Mouse (Mus musculus): ENCODE results near the gene Cfi. TPM values are rescaled to one million over a fixed set of nuclear protein-coding genes. Genes with fewer than 3 reads are reported as not detected.

The Cfi gene
- polyA plus RNA-seq, 1 experiment from 2014 or later, result 0.92 TPM

DNA sequence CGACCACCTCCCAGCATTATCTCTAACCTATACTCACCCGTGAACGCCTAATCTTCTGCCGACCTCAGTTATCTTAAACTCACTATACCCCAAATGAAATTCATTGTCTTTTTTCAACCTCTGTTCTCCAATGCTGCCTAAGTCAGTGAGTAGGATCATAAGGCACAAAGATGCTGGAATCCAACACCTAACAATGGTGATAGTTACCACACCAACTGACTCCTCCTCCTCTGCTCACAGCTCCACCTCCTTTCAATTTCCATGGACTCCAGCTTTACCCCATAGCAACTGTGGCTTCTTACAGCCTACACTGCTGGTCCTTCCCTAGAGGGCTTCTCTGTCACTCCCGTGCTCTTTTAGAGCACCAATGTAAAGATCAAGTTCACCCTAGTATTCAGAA is 8.0 kb upstream of the Cfi start:
- Histone ChIP-seq H3K4me2 (replicated peaks) (no peak overlapping the region), H3K27me3 (no peaks in the 10 kb centered on the region), H3K9ac (no peak overlapping the region), H3K4me1 (peaks cover 9% of the 10 kb centered on the region), H3K36me3 (peaks cover 31% of the 10 kb centered on the region), H3K9me3 (replicated peaks) (no peaks in the 10 kb centered on the region), H3K27ac (no peak overlapping the region), H3K4me3 (no peak overlapping the region)
- ATAC-seq (ENCODE audit: low FRiP score), result no peak
- 97% methylated on average over 5 of the region's 5 CpGs for WGBS

DNA sequence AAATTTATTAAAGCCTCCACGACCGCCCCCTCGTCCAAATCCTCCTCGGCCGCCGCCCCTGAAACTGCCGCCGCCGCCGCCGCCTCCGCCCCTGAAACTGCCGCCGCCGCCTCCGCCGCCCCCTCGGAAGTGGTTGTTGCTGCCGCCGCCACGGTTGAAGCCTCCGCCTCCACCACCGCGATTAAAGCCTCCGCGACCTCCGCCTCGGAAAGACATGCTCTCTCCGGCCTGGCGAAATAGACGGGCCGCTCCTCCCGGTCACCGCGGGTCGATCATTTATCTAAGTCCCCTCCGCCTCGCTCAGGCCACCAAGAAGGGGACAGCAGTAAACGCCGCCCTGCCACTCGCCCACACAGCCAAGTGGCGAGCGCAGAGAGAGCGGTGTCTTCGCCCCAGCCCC is 5.1 kb upstream of the Cfi start:
- Histone ChIP-seq H3K4me3 (peak overlapping the region; percentile 90), H3K9me3 (replicated peaks) (no peaks in the 10 kb centered on the region), H3K4me2 (replicated peaks) (peak overlapping the region; percentile 64), H3K27me3 (no peaks in the 10 kb centered on the region), H3K36me3 (peaks cover 10% of the 10 kb centered on the region; the same call in 1 of the 2 replicates), H3K4me1 (peaks cover 9% of the 10 kb centered on the region), H3K27ac (peak overlapping the region; percentile 93), H3K9ac (peak overlapping the region; percentile 76)
- ATAC-seq (ENCODE audit: low FRiP score), result no peak
- under 1% methylated on average over 45 of the region's 45 CpGs for WGBS

DNA sequence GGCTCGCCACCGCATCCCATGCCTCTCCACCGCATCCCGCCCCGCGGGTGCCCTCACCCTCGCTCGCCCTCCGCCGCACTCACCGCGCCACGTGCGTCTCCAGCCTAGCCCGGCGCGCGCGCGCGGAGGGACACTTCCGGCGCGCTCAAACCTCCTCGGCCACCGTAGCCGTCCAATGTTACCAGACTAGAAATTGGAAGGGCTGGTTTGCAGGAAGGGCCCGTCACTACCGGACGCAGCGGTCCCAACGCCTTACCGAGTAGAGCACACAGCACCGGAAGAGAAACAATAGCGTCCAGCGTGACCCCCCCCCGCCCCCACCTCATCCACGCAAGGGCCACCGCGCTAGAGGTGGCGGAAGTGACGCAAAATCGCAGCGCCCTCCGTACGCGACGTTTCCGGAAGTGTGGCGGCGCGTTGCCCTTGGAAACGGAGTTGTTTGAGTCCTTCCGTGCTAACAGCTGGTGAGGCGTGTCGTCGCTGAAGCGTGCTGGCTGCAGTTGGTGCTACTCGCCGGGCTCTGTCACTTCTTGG is 4.6 kb upstream of the Cfi start, which contains the start of gene Gar1:
Gene Gar1 (minus strand): TSS at position 362 of the 534 bp plus-strand sequence.
- Histone ChIP-seq H3K9me3 (replicated peaks) (no peaks in the 10 kb centered on the region), H3K27me3 (no peaks in the 10 kb centered on the region), H3K36me3 (peaks cover 5% of the 10 kb centered on the region; the same call in 1 of the 2 replicates), H3K4me1 (peaks cover 11% of the 10 kb centered on the region), H3K9ac (peak within 1 kb of the TSS; percentile 76), H3K4me2 (replicated peaks) (peak within 1 kb of the TSS; percentile 64), H3K27ac (peak within 1 kb of the TSS; percentile 93), H3K4me3 (peak within 1 kb of the TSS; percentile 90)
- peak; percentile 95 for ATAC-seq (ENCODE audit: low FRiP score)
- under 1% methylated on average over 60 of the region's 60 CpGs for WGBS

DNA sequence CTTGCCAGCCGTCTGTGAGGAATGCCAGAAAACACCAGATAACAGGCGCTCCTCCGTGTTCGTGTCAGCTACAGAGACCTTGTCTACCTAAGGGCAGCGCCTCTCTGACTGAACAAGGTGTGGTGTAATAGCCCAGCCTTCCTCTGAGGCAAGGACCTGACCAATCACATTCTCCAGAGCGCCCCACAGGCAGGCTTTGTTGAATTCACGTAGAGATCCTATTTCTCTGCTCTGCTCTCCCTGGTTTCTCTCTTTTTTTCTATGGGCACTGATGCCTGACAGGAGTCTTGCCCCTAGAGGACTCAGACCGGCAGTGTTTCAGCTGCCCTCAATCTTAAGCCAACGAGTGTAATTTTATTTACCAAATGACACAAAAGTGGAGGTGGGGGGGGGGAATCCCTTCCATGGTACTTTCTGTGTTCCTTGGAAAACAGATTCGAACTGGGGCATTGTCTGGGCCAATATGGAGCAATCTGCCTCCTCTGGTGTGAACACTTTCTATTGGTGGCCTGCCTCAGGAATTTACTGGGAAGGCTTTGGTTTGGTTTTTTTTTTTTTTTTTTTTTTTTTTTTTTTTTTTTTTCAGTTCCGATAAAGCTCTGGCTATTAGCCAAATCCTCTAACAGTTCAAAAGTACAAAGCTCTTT is 490 bp downstream of the Cfi start:
- ATAC-seq (ENCODE audit: low FRiP score), result no peak
- no peaks in the 10 kb centered on the region for H3K36me3 ChIP-seq
- no peak overlapping the region for H3K9ac ChIP-seq
- H3K4me1 ChIP-seq, result peaks cover 4% of the 10 kb centered on the region; the same call in 1 of the 2 replicates
- no peak overlapping the region for H3K4me3 ChIP-seq
- 19% methylated on average over 11 of the region's 11 CpGs for WGBS
- no peaks in the 10 kb centered on the region for H3K9me3 ChIP-seq (replicated peaks)
- no peak overlapping the region for H3K27ac ChIP-seq
- H3K4me2 ChIP-seq (replicated peaks), result 0 out of 2 replicates have a peak overlapping the region, but pooled peaks have one; percentile 13
- H3K27me3 ChIP-seq, result no peaks in the 10 kb centered on the region

DNA sequence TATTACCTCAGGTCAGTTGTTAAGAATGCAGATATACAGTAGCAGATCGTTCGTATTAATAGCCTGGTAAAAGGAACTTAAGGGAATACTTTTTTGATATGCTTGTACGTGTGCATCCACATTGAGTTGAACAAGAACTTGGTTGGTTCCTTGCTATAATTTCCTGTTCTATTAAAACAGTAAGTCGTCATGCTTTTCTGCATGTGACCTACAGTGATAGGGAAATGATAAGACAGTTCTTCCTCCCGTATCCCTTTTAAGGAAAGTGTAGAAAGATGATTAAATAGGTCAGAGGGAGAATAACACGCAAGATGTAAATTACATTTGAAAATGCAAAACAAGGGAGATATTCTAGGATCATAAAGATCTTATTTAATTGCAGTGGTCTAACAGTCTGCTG is 1.3 kb downstream of the Cfi start:
- WGBS, result 89% methylated on average over 6 of the region's 6 CpGs
- no peaks in the 10 kb centered on the region for H3K36me3 ChIP-seq
- no peaks in the 10 kb centered on the region for H3K27me3 ChIP-seq
- no peak overlapping the region for H3K9ac ChIP-seq
- no peaks in the 10 kb centered on the region for H3K9me3 ChIP-seq (replicated peaks)
- no peak overlapping the region for H3K4me2 ChIP-seq (replicated peaks)
- no peak overlapping the region for H3K27ac ChIP-seq
- no peak for ATAC-seq (ENCODE audit: low FRiP score)
- no peak overlapping the region for H3K4me3 ChIP-seq
- peaks cover 4% of the 10 kb centered on the region; the same call in 1 of the 2 replicates for H3K4me1 ChIP-seq

DNA sequence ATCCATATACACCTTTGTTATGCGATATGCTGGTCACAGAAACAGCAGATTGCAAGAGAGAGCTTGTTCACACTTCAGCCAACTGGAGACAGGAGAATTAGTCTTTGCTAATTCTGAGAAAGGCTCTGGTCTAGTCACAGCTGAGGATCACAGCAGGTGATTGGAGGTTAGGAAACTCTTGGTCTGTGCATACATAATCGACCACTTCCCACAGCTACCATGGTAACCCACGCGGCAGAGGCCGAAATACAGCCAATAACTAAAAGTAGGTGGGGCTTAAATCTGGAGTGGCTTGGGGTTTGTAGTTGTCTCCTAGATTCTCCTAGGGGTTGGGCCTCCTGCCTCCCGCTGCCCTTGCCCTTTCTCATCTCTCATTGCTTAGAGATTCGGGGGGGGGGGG is 2.3 kb downstream of the Cfi start:
- no peak overlapping the region for H3K27ac ChIP-seq
- WGBS, result 48% methylated on average over 7 of the region's 7 CpGs
- no peak overlapping the region for H3K4me3 ChIP-seq
- H3K36me3 ChIP-seq, result no peaks in the 10 kb centered on the region
- no peaks in the 10 kb centered on the region for H3K9me3 ChIP-seq (replicated peaks)
- H3K27me3 ChIP-seq, result no peaks in the 10 kb centered on the region
- peaks cover 4% of the 10 kb centered on the region; the same call in 1 of the 2 replicates for H3K4me1 ChIP-seq
- H3K9ac ChIP-seq, result no peak overlapping the region
- no peak for ATAC-seq (ENCODE audit: low FRiP score)
- H3K4me2 ChIP-seq (replicated peaks), result no peak overlapping the region

DNA sequence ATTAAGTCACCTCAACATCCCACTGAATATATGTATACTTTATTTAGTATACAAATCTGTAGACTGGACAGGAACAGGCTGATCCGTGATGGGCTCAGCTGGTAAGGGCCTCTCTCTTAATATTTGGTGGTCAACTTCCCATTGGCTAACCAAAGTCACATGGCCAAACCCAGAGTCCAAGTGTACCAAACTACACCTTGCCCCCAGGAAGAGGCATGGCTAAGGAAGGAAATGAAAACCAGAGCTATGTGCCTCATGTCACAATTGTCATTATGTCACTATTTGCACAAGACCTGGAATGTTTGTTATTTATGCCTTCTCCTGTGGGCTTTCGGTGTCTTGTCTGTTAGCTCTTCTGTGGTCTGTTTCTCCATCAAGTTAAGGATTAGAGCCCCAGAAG is 10.2 kb downstream of the Cfi start:
- Histone ChIP-seq H3K4me1 (no peaks in the 10 kb centered on the region), H3K9ac (no peak overlapping the region), H3K4me3 (no peak overlapping the region), H3K9me3 (replicated peaks) (no peaks in the 10 kb centered on the region), H3K27me3 (no peaks in the 10 kb centered on the region), H3K27ac (no peak overlapping the region), H3K36me3 (no peaks in the 10 kb centered on the region), H3K4me2 (replicated peaks) (no peak overlapping the region)
- WGBS, result 92% methylated on average over 2 of the region's 2 CpGs
- ATAC-seq (ENCODE audit: low FRiP score), result no peak

DNA sequence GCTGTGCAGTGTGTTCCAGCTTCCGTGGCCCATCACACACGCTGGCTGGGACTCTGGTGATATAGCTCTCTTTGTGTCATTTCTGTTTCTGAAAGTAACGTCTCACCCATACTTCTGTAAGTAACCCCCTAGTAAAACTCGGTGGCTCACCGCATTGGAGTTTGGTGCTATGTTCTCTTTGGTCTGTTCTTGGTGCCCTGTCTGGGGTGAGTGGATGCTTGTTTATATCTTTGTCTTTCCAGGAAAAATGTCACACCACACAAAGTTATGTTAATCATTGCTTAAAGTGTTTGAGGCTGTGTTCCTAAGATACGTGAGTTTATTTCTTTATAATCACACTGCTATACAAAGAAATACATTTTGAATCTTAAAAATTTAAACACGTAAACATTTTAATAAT is 11.2 kb downstream of the Cfi start:
- Histone ChIP-seq H3K9me3 (replicated peaks) (no peaks in the 10 kb centered on the region), H3K4me1 (no peaks in the 10 kb centered on the region), H3K9ac (no peak overlapping the region), H3K4me3 (no peak overlapping the region), H3K36me3 (no peaks in the 10 kb centered on the region), H3K27me3 (no peaks in the 10 kb centered on the region), H3K4me2 (replicated peaks) (no peak overlapping the region), H3K27ac (no peak overlapping the region)
- WGBS, result 85% methylated on average over 7 of the region's 7 CpGs
- ATAC-seq (ENCODE audit: low FRiP score), result no peak

DNA sequence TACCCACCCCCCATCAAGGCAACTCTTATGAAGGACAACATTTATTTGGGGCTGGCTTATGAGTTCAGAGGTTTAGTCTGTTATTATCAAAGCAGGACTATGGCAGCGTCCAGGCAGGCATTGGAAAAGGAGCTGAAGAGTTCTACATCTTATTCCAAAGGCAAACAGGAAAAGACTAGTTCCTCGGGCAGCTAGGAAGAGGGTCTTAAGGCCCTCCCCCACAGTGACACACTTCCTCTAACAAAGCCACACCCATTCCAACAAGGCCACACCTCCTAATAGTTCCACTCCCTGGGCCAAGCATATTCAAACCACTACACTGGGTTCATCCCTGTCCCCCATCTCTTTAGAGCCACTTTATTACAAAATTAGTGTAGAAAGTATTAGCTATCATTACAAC is 26.9 kb downstream of the Cfi start:
- 73% methylated on average over 2 of the region's 2 CpGs for WGBS
- no peak overlapping the region for H3K4me3 ChIP-seq
- H3K4me2 ChIP-seq (replicated peaks), result no peak overlapping the region
- H3K27me3 ChIP-seq, result no peaks in the 10 kb centered on the region
- 0 out of 2 replicates have a peak, but pooled peaks cover 3% of the 10 kb centered on the region for H3K9me3 ChIP-seq (replicated peaks)
- no peak overlapping the region for H3K27ac ChIP-seq
- ATAC-seq (ENCODE audit: low FRiP score), result no peak
- H3K9ac ChIP-seq, result no peak overlapping the region
- no peaks in the 10 kb centered on the region for H3K36me3 ChIP-seq
- no peaks in the 10 kb centered on the region for H3K4me1 ChIP-seq

DNA sequence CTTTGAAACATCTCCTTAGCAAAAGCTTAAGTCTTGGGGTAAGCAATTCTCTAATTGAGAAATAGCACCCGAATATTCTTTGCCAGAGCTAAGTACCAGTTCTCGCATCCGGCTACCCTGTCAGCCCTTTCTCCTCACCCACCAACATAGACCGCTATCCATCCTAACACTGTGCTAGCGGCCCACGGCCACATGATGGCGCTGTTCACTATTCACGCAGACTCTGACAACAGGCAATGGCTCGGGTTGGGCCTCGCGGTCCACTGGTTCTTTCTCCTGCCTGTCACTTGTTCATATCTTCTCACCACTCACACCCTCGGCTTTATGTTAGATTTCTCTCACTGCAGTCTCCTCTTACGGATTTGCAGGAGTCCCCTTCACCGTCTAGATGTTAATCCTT is 28.0 kb downstream of the Cfi start:
- H3K4me3 ChIP-seq, result no peak overlapping the region
- ATAC-seq (ENCODE audit: low FRiP score), result no peak
- no peaks in the 10 kb centered on the region for H3K36me3 ChIP-seq
- 52% methylated on average over 14 of the region's 14 CpGs for WGBS
- H3K27me3 ChIP-seq, result no peaks in the 10 kb centered on the region
- no peak overlapping the region for H3K9ac ChIP-seq
- no peak overlapping the region for H3K4me2 ChIP-seq (replicated peaks)
- H3K27ac ChIP-seq, result no peak overlapping the region
- no peaks in the 10 kb centered on the region for H3K9me3 ChIP-seq (replicated peaks)
- no peaks in the 10 kb centered on the region for H3K4me1 ChIP-seq

DNA sequence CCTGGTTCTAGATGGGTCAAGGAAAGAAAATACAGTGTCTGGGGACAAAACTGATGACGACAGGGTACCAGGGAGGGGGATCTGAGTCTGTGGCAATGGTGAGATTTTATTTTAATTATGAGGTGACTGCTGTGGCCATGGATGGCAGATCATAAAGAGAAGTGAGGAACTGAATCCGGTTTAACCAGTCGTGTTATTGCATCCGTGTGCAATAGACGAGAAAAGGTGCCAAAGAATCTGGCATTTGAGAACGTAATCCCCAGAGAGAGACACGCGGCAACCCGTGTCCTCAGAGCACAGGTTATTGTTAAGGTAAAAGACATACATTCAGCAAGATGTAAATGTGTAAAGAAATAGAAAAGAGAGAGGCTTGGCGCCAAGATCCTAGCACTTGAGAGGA is 41.6 kb downstream of the Cfi start:
- Histone ChIP-seq H3K27ac (no peak overlapping the region), H3K27me3 (0 out of 2 replicates have a peak, but pooled peaks cover 3% of the 10 kb centered on the region), H3K36me3 (no peaks in the 10 kb centered on the region), H3K9ac (no peak overlapping the region), H3K4me1 (peaks cover 3% of the 10 kb centered on the region; the same call in 1 of the 2 replicates), H3K9me3 (replicated peaks) (0 out of 2 replicates have a peak, but pooled peaks cover 4% of the 10 kb centered on the region), H3K4me2 (replicated peaks) (no peak overlapping the region), H3K4me3 (no peak overlapping the region)
- 94% methylated on average over 10 of the region's 10 CpGs for WGBS
- no peak for ATAC-seq (ENCODE audit: low FRiP score)

DNA sequence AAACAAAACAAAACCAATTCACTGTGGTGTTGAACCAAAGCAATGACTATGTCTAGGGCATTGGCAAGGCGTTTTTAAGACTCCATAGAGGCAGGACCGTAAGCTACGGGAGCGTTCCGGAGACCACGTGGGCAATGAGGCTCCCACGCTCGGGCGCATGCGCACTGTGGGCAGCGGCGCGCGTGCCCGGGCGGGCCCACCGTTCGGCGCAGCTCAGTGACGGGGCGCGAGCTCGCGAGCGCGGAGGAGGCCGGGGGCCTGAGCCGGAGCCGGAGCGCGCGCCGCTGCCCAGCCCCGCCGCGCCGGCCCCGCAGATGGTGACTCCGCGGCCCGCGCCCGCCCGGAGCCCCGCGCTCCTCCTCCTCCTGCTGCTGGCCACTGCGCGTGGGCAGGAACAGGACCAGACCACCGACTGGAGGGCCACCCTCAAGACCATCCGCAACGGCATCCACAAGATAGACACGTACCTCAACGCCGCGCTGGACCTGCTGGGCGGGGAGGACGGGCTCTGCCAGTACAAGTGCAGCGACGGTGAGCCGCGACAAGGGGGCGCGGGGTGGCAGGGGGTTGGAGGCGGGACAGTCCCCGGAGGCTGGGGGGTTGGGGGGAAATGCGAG is 42.8 kb downstream of the Cfi start, which contains the start of gene Pla2g12a:
Gene Pla2g12a (plus strand): TSS at position 202 of the 617 bp plus-strand sequence.
- WGBS, result under 1% methylated on average over 58 of the region's 66 CpGs
- peak; percentile 96 for ATAC-seq (ENCODE audit: low FRiP score)

More for the DNA sequence above, 42.8 kb downstream of the Cfi start, which contains the start of gene Pla2g12a:
- peak within 1 kb of the TSS; percentile 88 for H3K4me2 ChIP-seq (replicated peaks)
- H3K4me3 ChIP-seq, result peak within 1 kb of the TSS; percentile 67
- H3K27ac ChIP-seq, result peak within 1 kb of the TSS; percentile 79
- H3K9me3 ChIP-seq (replicated peaks), result 0 out of 2 replicates have a peak, but pooled peaks cover 4% of the 10 kb centered on the region
- H3K4me1 ChIP-seq, result peaks cover 3% of the 10 kb centered on the region; the same call in 1 of the 2 replicates
- peak within 1 kb of the TSS; percentile 76 for H3K9ac ChIP-seq
- H3K36me3 ChIP-seq, result no peaks in the 10 kb centered on the region
- 0 out of 2 replicates have a peak, but pooled peaks cover 3% of the 10 kb centered on the region for H3K27me3 ChIP-seq

All from hindbrain, embryonic 12.5 days (tissue).